Mouse (Mus musculus) heart, embryonic 10.5 days (tissue): ENCODE results near the gene Smg7. TPM values are rescaled to one million over a fixed set of nuclear protein-coding genes. Genes with fewer than 3 reads are reported as not detected.
A peak's percentile ranks its signal among the peaks of the same experiment; 100 is the strongest.

Source experiments
- DNase-seq: peaks from one replicate; pipeline ENCODE4 v3.0.0-alpha.2; 2017; ENCODE audit warnings: low spot score
- H3K27ac ChIP-seq: fragments of 300-500 bp; sonication (generic); 2 replicates; pipeline ENCODE4 v1.5.1; 2016; ENCODE audit warnings: mild to moderate bottlenecking
- H3K27me3 ChIP-seq: fragments of 300-500 bp; sonication (generic); 2 replicates; pipeline ENCODE4 v1.6.1; 2016; ENCODE audit warnings: mild to moderate bottlenecking; ENCODE audit not compliant: poor library complexity, insufficient read depth, severe bottlenecking
- H3K36me3 ChIP-seq: fragments of 300-500 bp; sonication (generic); 2 replicates; pipeline ENCODE4 v1.6.1; 2016; ENCODE audit warnings: mild to moderate bottlenecking, moderate library complexity
- H3K4me1 ChIP-seq: fragments of 300-500 bp; sonication (generic); 2 replicates; pipeline ENCODE4 v1.6.1; 2016; ENCODE audit warnings: mild to moderate bottlenecking
- H3K4me3 ChIP-seq: fragments of 300-500 bp; sonication (generic); 2 replicates; pipeline ENCODE4 v1.5.1; 2016; ENCODE audit warnings: mild to moderate bottlenecking, moderate library complexity
- H3K9me3 ChIP-seq: fragments of 300-500 bp; sonication (generic); 2 replicates; pipeline ENCODE4 v1.6.1; 2016; ENCODE audit warnings: mild to moderate bottlenecking, moderate library complexity
- WGBS: fragments of 180-500 bp; shearing (Covaris S2); methylation state at CpG from one replicate; pipeline ENCODE4 v1.1.7; 2016; 5-methylcytosine and 5-hydroxymethylcytosine counted together
- polyA plus RNA-seq: library from polyadenylated mRNA; unstranded; fragments of >200 nt; fragmentation: Nextera tagmentation; extraction: Ambion mirVana; gene quantifications from 2 replicates; pipeline ENCODE4 v1.2.1, GENCODE M21; 2016

Gene Smg7
- polyA plus RNA-seq, 1 experiment from 2014 or later, result 25.9 TPM

DNA sequence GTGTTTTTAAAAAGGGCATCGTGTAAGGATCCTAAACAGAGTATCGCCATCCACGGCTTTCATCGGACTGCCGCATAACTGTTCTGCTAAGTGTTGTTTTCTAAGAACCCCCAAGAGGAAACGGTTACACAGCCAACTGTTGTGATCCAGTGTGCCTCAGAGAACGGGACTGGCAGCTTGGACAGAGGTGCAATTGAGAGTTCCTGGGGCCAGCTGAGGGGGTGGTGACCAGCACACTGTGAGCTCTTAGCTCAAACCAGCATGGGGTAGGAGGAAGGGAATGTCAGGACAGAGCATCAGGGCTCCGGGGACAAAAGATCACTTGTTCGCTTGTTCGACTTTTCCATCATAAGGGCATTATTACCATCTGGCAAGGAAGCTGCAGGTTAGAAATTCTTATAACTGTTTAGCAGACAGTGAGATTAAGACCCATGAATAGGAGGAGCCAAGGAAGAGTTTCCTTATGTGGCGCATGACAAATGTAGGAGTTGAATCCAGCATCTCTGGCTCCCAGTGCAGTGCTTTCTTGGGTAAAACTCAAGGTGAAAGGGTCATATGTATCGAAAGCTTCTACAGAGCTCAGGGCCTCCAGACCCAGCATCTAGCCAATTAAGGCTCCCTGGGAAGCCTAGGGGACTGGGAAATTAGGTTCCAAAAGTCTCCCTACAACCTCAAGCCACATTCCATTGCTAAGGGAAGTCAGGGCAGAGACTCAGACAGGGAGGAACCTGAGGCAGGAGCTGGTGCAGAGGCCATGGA, 109.5 kb downstream of the Smg7 start:
- Histone ChIP-seq H3K4me1 (peaks cover 39% of the 10 kb centered on the region), H3K27ac (peak overlapping the region; percentile 73), H3K27me3 (no peaks in the 10 kb centered on the region), H3K36me3 (no peaks in the 10 kb centered on the region), H3K9me3 (no peaks in the 10 kb centered on the region), H3K4me3 (no peak overlapping the region)
- 54% methylated on average over 12 of the region's 12 CpGs for WGBS
- no peak for DNase-seq

DNA sequence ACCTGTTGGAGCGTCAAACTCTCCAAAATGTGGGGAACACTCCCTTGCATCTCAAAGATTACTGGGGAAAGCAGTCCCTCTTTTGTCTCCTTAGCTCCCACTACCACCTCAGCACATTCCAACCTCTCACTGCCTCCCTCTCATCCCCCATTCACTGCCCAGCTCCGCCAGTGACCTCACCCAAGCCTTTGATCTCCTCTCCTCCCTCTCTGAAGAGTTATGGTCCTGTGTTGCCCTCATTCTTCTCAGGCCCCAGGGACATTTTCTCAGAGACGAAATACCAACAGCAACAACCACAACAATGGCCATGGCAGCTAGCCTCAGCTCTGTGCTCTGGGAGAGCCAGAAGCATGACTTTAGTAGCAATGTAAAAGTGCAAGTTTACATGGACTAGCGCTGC, 111.2 kb downstream of the Smg7 start:
- Histone ChIP-seq H3K27me3 (no peaks in the 10 kb centered on the region), H3K4me3 (no peak overlapping the region), H3K36me3 (no peaks in the 10 kb centered on the region), H3K9me3 (no peaks in the 10 kb centered on the region), H3K27ac (peak overlapping the region; percentile 80), H3K4me1 (peaks cover 39% of the 10 kb centered on the region)
- 18% methylated on average over 4 of the region's 4 CpGs for WGBS
- DNase-seq, result peak; percentile 85

DNA sequence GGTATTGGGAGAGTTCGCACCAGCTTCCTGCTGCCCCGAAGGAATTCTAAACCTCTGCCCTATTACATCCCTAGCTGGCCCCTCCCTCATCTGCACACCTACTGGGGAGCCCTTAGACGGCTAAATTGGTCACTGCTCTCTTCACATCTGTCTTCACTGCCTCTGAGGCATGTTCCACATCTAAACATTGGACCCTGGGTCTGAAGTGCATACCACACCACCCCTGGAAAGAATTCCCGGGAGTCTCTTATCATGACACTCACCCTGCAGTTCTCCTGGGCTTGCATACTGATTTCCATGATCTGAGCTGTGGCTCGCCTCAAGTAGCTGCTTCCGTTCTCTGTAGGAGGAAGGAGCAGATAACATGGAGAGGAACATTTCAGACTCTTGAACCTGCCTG, 111.6 kb downstream of the Smg7 start:
- 2% methylated on average over 6 of the region's 6 CpGs for WGBS
- Histone ChIP-seq H3K27ac (peak overlapping the region; percentile 80), H3K36me3 (no peaks in the 10 kb centered on the region), H3K27me3 (no peaks in the 10 kb centered on the region), H3K4me3 (peak overlapping the region; percentile 32), H3K9me3 (no peaks in the 10 kb centered on the region), H3K4me1 (peaks cover 35% of the 10 kb centered on the region)
- peak; percentile 85 for DNase-seq

DNA sequence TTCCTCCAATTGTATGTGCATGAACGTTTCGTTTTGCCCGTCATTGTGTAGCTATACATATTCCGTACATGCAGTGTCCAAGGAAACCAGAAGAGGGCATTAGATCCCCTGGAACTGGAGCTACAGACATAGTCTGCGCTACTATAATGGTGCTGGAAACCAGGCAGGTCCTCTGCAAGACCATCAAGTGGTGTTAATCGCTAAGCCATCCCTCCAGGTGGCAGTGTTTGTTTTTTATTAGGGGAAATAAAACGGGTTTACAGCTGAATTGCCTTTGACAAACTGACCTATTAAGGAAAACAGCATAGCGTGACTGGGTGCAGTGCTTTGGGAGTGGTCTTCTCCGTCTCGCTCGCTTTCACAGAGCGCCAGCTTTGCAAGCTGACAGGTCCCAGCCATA, 112.2 kb downstream of the Smg7 start:
- no peak for DNase-seq
- peak overlapping the region; percentile 80; the same call in 1 of the 2 replicates for H3K27ac ChIP-seq
- peaks cover 32% of the 10 kb centered on the region for H3K4me1 ChIP-seq
- H3K27me3 ChIP-seq, result no peaks in the 10 kb centered on the region
- H3K36me3 ChIP-seq, result no peaks in the 10 kb centered on the region
- H3K9me3 ChIP-seq, result no peaks in the 10 kb centered on the region
- 19% methylated on average over 12 of the region's 12 CpGs for WGBS
- peak overlapping the region; percentile 32 for H3K4me3 ChIP-seq

DNA sequence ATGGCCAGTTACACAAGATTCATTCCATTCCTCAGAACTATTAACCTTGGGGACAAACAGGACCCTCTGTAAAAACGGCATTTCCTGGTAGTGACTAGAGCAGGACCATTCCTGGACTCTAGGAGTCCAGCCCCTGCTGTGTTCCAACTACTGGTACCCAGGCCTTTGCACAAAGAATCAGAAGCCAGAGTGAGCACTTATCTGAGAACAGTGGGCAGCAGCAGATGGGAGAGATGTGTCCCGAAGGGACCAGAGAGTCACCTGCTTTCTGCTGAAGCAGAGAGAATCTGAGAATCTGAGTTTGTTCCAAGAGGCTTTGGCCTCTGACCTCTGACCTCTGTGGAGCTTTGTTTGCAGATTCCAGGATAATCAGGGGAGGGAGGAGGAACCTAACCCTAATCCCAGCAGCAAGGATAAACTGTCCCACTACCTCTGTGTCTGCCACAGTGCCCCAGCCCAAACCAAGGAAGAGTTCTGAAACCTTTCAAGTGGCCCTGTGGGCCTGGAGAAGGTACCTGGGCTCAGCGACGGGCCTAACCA, 114.3 kb downstream of the Smg7 start:
- DNase-seq, result no peak
- H3K4me1 ChIP-seq, result peaks cover 25% of the 10 kb centered on the region
- 59% methylated on average over 4 of the region's 4 CpGs for WGBS
- no peaks in the 10 kb centered on the region for H3K27me3 ChIP-seq
- no peaks in the 10 kb centered on the region for H3K9me3 ChIP-seq
- H3K27ac ChIP-seq, result no peak overlapping the region
- no peaks in the 10 kb centered on the region for H3K36me3 ChIP-seq
- H3K4me3 ChIP-seq, result no peak overlapping the region

Other genes starting within 250 kb of the Smg7 start
- gene Apobec4, start 152.1 kb downstream of the Smg7 start, polyA plus RNA-seq, result not detected in 2 replicates
- 51.2 and 58.3 TPM in 2 replicates for gene Rgl1, start 136.3 kb downstream of the Smg7 start, polyA plus RNA-seq
- 238 and 256 TPM in 2 replicates for gene Arpc5, start 136.1 kb downstream of the Smg7 start, polyA plus RNA-seq
- 2.0 and 3.5 TPM in 2 replicates for gene Ncf2, start 102.5 kb downstream of the Smg7 start, polyA plus RNA-seq
- 0.28 and 1.0 TPM in 2 replicates for gene Nmnat2, start 52.3 kb upstream of the Smg7 start, polyA plus RNA-seq